Mouse (Mus musculus) kidney, adult 2 months (tissue): Measurements from ENCODE around the gene 4921517D22Rik. TPM values are rescaled to one million over a fixed set of nuclear protein-coding genes. Genes with fewer than 3 reads are reported as not detected.
A peak's percentile ranks its signal among the peaks of the same experiment; 100 is the strongest.

Source experiments
- DNase-seq: peaks from one replicate; pipeline ENCODE4 v3.0.0; 2021
- H3K27ac ChIP-seq: fragments of 200-500 bp; 2 replicates; pipeline ENCODE4 v1.5.1; 2012; ENCODE audit warnings: low read depth, low read length, control low read depth, inconsistent platforms; ENCODE audit not compliant: insufficient read depth
- H3K27me3 ChIP-seq: fragments of 200-500 bp; replicated peaks from 2 replicates; pipeline ENCODE4 v1.6.1; 2012; ENCODE audit warnings: mild to moderate bottlenecking, moderate library complexity, low read length, inconsistent platforms; ENCODE audit not compliant: control insufficient read depth, insufficient read depth
- H3K36me3 ChIP-seq: fragments of 200-500 bp; 2 replicates; pipeline ENCODE4 v1.6.1; 2012; ENCODE audit warnings: mild to moderate bottlenecking, moderate library complexity, low read length, inconsistent platforms; ENCODE audit not compliant: control insufficient read depth, insufficient read depth
- H3K4me1 ChIP-seq: fragments of 200-500 bp; 2 replicates; pipeline ENCODE4 v1.6.1; 2011; ENCODE audit warnings: low read length; ENCODE audit not compliant: control insufficient read depth, insufficient read depth
- H3K4me3 ChIP-seq: fragments of 200-500 bp; 2 replicates; pipeline ENCODE4 v1.5.1; 2011; ENCODE audit warnings: mild to moderate bottlenecking, low read depth, low read length, control low read depth; ENCODE audit not compliant: insufficient read depth
- CTCF ChIP-seq: fragments of 200-500 bp; conservative IDR thresholded peaks from 2 replicates; pipeline ENCODE4 v1.5.1; 2011; ENCODE audit warnings: low read depth, mild to moderate bottlenecking, control low read depth, low read length, moderate library complexity, mixed read lengths; ENCODE audit not compliant: insufficient read depth, insufficient read length
- POLR2A ChIP-seq: fragments of 200-500 bp; IDR thresholded peaks from one replicate; pipeline ENCODE4 v1.6.1; 2011; ENCODE audit warnings: low read depth, low read length, control low read depth
- WGBS: fragments of 180-500 bp; shearing (Covaris S2); methylation state at CpG from one replicate; pipeline ENCODE4 v1.1.7; 2018; 5-methylcytosine and 5-hydroxymethylcytosine counted together
- polyA plus RNA-seq: library from polyadenylated mRNA; depleted of rRNA; stranded (reverse); fragments of >200 nt; gene quantifications from 2 replicates; pipeline ENCODE4 v1.2.3, GENCODE M21; 2012

The 4921517D22Rik gene
- polyA plus RNA-seq, 1 experiment = not detected

DNA sequence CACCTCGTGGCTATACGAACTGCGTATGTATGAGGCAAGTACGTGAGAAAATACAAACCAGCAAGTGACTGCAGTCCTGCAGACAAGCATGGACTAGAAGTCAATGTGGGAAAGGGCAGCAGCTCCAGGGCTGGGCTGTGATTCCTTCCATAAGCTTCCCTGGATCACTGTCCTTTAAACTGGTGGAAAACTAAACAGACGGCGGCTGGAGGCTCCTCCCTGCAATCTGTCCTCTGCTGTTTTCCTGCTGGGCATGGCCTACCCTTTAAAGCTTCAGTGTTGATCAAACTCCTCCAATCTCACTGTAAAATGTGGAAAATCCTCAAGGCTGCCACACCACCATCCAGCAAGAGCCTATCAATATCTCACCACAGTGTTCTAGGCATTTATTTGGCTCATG lies 45.3 kb downstream of the 4921517D22Rik start:
- no peak for DNase-seq
- Histone ChIP-seq H3K4me1 (no peaks in the 10 kb centered on the region; the same call in 1 of the 2 replicates), H3K36me3 (no peaks in the 10 kb centered on the region), H3K4me3 (no peak overlapping the region), H3K27ac (no peak overlapping the region), H3K27me3 (no peaks in the 10 kb centered on the region)
- 93% methylated on average over 6 of the region's 6 CpGs for WGBS
- TF ChIP-seq CTCF = no peak
- TF ChIP-seq POLR2A = no peak

DNA sequence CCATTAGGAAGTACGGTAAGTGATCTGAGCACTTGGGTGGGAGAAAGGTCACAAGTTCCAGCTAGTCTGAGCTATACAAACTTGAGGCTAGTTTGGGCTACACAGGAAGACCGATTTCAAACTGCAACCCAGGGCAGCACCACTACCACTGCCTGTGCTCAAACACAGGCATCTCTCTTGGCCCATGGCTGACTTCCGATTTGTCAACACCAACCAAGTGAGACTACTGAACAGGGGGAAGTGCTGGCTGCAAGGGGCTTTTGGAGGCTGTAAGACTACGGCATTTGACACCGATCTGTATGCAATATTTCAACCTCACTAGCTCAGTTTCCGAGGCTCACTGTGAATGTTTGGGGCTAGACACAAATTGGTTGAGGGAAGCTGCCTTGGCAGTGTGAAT lies 46.4 kb downstream of the 4921517D22Rik start:
- Histone ChIP-seq H3K4me3 (no peak overlapping the region), H3K36me3 (no peaks in the 10 kb centered on the region), H3K4me1 (no peaks in the 10 kb centered on the region; the same call in 1 of the 2 replicates), H3K27me3 (no peaks in the 10 kb centered on the region), H3K27ac (no peak overlapping the region)
- no peak for TF ChIP-seq POLR2A
- TF ChIP-seq CTCF = no peak
- DNase-seq = no peak
- WGBS = 77% methylated on average over 6 of the region's 6 CpGs

DNA sequence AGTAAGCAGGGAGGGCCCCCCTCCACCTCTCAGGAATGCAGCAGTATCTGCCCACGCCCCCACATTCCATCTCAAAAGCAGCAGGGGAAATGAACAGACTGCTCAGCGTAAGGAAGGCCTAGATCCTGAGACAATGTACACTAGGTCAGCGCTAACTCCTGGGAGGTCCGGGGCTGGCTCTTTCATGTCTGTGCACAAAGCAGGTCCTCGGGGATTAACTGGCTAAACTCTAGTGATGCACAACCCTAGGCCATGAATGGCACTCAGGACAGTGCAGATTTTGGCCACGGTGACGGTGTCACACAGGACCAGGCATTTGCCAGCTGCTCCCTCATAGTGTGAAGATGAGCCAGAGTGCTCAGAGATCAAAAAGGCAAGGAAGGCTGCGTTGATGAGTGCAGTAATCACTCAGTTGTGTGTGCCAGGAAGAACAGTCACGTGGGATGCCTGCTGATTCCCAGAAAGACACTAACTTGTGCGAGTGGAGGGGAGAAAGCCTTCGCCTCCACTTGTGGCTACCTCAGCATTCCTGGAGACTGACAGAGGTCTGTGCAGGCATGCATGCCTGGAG lies 47.1 kb downstream of the 4921517D22Rik start:
- Histone ChIP-seq H3K27me3 (no peaks in the 10 kb centered on the region), H3K36me3 (no peaks in the 10 kb centered on the region), H3K4me3 (no peak overlapping the region), H3K27ac (no peak overlapping the region), H3K4me1 (no peaks in the 10 kb centered on the region; the same call in 1 of the 2 replicates)
- DNase-seq = peak; percentile 60
- no peak for TF ChIP-seq POLR2A
- no peak for TF ChIP-seq CTCF
- 42% methylated on average over 11 of the region's 11 CpGs for WGBS

DNA sequence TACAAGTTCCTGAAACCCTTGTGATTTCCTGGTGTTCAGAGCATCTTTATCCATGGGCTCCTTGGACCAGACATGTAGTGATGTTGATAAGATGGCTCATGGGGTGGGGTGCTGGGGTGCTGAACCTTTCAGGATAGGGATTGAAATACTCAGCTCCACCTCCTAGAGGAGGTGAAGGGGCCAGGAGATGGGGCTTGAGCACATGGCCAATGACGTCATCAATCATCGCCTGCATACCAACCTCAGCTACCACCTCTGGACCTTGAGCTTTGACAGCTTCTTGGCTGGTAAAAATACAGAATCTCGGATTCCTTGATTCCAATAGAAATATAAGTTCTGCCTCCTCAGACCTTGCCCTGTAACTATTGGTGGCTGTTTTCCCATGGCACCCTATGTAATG lies 48.4 kb downstream of the 4921517D22Rik start:
- H3K4me1 ChIP-seq = no peaks in the 10 kb centered on the region; the same call in 1 of the 2 replicates
- H3K27me3 ChIP-seq = no peaks in the 10 kb centered on the region
- H3K27ac ChIP-seq = no peak overlapping the region
- TF ChIP-seq POLR2A (no peak), CTCF (no peak)
- H3K36me3 ChIP-seq = no peaks in the 10 kb centered on the region
- 72% methylated on average over 3 of the region's 3 CpGs for whole genome bisulfite sequencing
- no peak for DNase-seq
- H3K4me3 ChIP-seq = no peak overlapping the region

DNA sequence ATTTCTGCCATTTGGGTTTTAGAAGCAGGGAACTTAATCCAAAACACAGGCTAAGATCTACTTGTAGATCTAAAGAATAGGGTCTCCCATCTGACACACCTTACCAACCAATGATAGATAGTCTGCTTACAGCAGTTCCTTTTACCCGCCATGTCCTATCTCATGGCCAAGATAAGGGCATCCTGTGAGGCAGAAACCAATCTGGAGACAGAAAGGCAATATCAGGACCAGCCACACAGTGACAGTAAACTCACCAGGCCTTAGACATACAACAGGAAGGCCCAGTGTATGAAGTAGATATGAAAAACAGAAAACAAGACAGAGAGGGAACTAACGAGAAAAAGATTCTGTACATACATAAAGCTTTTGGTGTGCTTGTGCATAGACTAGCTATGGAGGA lies 51.1 kb downstream of the 4921517D22Rik start:
- no peak overlapping the region for H3K4me3 ChIP-seq
- DNase-seq = no peak
- H3K4me1 ChIP-seq = no peaks in the 10 kb centered on the region; the same call in 1 of the 2 replicates
- H3K36me3 ChIP-seq = no peaks in the 10 kb centered on the region
- no peak overlapping the region for H3K27ac ChIP-seq
- TF ChIP-seq CTCF = no peak
- no peak for TF ChIP-seq POLR2A
- WGBS = 91% methylated on average over 2 of the region's 2 CpGs
- no peaks in the 10 kb centered on the region for H3K27me3 ChIP-seq

DNA sequence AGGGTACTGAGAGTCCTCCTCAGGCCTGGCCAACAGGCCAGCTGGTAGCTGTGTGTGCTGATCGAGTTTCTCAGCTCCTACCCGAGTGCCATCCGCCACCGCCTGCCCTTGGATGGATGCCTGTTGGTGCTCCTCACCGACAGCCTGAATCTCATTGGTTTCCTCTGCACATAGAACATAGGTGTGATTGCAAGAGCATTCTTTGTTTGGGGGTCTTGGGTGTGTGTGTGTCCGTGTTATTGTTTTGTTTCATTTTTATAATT lies 53.8 kb downstream of the 4921517D22Rik start:
- TF ChIP-seq CTCF (no peak), POLR2A (no peak)
- Histone ChIP-seq H3K36me3 (no peaks in the 10 kb centered on the region), H3K27me3 (no peaks in the 10 kb centered on the region), H3K27ac (no peak overlapping the region), H3K4me1 (no peaks in the 10 kb centered on the region), H3K4me3 (no peak overlapping the region)
- 89% methylated on average over 6 of the region's 6 CpGs for WGBS
- no peak for DNase-seq

DNA sequence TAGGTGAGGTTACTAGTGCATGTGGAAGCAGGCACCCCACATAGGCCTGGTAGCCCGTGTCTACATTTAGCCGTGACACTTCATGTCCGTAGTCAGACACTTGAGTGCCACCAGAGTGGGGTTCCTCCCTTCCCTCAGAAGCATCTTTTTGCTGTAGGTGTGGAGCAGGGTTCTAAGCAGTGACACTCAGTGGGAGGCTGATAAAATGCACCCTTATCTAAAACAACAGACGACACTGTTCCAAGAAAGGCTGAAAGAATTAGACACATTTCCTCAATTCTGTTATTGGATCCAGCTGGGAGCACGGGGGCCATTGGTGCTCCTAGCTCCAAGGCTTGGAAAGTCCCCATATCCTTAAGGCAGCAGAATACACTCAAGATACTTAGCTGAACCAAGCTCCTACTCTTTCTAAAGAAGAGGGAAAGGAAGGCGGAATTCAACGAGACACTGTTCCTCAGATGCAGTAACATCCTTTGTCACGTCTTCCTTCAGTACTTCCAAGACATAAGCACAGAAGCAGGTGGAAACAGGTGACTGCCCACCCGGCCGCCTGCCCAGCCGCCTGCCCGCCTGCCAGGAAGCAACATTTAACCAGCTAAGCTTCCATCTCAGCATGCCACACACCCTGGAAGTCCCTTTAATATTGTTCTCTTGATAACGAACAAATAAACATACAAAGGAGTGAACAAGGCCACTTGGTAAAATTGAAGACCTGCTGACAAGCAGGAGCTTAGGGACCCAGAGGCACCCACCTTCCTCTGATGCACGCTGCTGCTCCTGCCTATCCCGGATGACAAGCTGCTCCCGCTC lies 54.3 kb downstream of the 4921517D22Rik start:
- no peaks in the 10 kb centered on the region for H3K36me3 ChIP-seq
- no peak for DNase-seq
- WGBS = 88% methylated on average over 16 of the region's 16 CpGs
- no peak overlapping the region for H3K27ac ChIP-seq
- no peak overlapping the region for H3K4me3 ChIP-seq
- H3K27me3 ChIP-seq = no peaks in the 10 kb centered on the region
- TF ChIP-seq CTCF = no peak
- TF ChIP-seq POLR2A = no peak
- H3K4me1 ChIP-seq = no peaks in the 10 kb centered on the region
